Mouse (Mus musculus): ENCODE results near the gene H2afy.

DNA sequence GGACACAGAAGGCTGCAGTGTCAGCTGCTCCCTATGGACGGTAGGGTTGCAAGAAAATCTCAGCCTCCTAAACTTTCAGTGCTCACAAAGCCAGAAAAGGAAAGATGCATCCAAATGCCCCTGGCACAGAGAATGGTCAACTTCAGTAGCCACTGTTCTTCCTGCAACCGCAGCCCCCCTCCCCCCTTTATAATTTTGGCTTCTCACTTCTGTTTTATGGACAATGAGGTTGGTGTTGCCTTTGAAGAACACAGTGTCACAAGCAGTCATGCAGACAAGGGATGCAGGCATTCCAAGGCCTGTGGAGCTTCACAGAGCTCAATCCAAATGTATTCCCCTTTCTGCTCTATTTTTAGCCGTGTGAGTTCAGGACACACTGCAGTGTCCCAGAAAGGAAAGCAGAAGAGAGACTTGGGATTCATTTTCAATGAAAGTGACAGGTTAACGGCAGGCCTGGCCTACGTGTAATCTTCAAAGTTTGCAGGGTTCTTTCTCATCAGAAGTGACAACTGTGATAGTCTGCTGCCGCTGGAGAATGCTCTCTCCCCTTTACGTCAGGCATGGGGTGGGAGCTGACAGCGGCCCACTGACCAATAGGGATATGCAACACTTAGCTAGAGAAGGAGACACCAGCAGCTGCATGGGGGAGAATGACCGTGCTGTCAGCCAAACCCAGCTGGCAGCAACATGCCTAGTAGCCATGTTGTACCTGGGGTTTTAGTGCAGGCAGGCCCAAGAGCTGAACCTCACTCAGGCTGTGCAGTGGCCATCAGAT lies 18.0 kb downstream of the H2afy start:
- no peak for TF ChIP-seq POLR2A (IDR thresholded peaks at IDR 0.05; ENCODE audit: insufficient read depth, low read length)
- TF ChIP-seq CTCF (IDR thresholded peaks at IDR 0.05; ENCODE audit: low read depth, low read length): no peak
